ENCODE assay signal across 10 mouse cellular contexts in the genomic region with DNA sequence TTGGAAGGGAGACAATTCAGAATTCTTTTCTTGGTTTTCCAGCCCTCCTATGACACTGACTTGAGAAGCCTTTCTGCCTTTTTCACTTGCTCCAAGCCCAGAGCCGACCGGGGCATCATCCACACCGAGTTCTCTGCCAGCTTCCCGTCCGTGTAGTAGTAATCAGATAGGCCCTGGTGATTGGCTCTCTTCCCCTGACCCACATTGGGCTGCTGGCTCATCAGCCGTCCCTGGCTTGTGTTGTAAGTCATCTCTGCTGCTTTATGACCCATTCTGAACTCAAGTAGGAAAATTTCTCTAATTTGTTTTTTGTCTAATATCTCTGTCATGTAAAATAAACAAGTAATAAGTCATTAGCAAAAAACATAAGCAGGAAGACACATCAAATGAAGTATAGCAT.
DNase-seq lines count a peak whose midpoint lies in the region; ATAC-seq and TF ChIP-seq lines count a peak whose summit lies in the region.
"Had no signal": no experiment of that assay in that cellular context is flagged by ENCODE, and none has a peak within 500 bp of the region (broad histone marks: within the 10 kb centered on the region; RNA-seq: fewer than 3 reads in every experiment).

No protein-coding gene starts in this region.

- 39% methylated on average over 6 of the region's 6 CpGs for WGBS in lung, embryonic 14.5 days

- no peak overlapping the region for H3K4me3 ChIP-seq in lung, embryonic 14.5 days (ENCODE audit: low read depth, low read length)
- H3K4me3 ChIP-seq: layer of hippocampus, adult 2 months; lung, embryonic 15.5 days had no signal

- TF ChIP-seq CTCF in lung, embryonic 14.5 days (IDR thresholded peaks at IDR 0.05; ENCODE audit: low read depth), result no peak

- H3K36me3 ChIP-seq in lung, embryonic 14.5 days (ENCODE audit: insufficient read depth), result no peaks in the 10 kb centered on the region

- peaks cover 10% of the 10 kb centered on the region; the same call in 1 of the 2 replicates for H3K4me1 ChIP-seq in lung, embryonic 14.5 days (ENCODE audit: insufficient read depth)

- H3K4me2 ChIP-seq in lung, embryonic 14.5 days, result no peak overlapping the region
- H3K4me2 ChIP-seq: lung, embryonic 15.5 days had no signal

- H3K9ac ChIP-seq in lung, embryonic 14.5 days, result no peak overlapping the region
- H3K9ac ChIP-seq: lung, embryonic 15.5 days had no signal

- no peaks in the 10 kb centered on the region for H3K9me3 ChIP-seq in lung, embryonic 14.5 days (ENCODE audit: low read depth, low read length)
- H3K9me3 ChIP-seq: lung, embryonic 15.5 days had no signal

- ATAC-seq in lung, embryonic 14.5 days (ENCODE audit: insufficient read depth), result peak; percentile 60

- H3K27me3 ChIP-seq in lung, embryonic 14.5 days (ENCODE audit: insufficient read depth, low read length), result no peaks in the 10 kb centered on the region
- H3K27me3 ChIP-seq: lung, embryonic 15.5 days had no signal

- no peak overlapping the region for H3K27ac ChIP-seq in lung, embryonic 14.5 days (ENCODE audit: low read depth)
- H3K27ac ChIP-seq: layer of hippocampus, adult 2 months; lung, embryonic 15.5 days had no signal

- DNase-seq in lung, embryonic 14.5 days, result peak; percentile 46
- no peak for DNase-seq in lung, postnatal 25 days (ENCODE audit: low spot score)
- DNase-seq in brain, adult 2 months (ENCODE audit: low read depth, low spot score), result peak; percentile 83
- peak; percentile 56 to 75 for DNase-seq in cerebellum, postnatal 25 days
- peak; percentile 39 for DNase-seq in retina, postnatal 1 day
- DNase-seq in embryo, embryonic 10.5 days (ENCODE audit: low spot score), result no peak
- DNase-seq in right cerebral cortex, postnatal 25 days, result no peak
- DNase-seq: thymus, postnatal 25 days had no signal

Comparison
In these comparisons a context has a peak if more than half of its experiments do, and no peak if none do; other contexts are left out.
1. DNase-seq: peak in lung, embryonic 14.5 days (single experiment), brain, adult 2 months (single experiment), cerebellum, postnatal 25 days (2 of 2) and retina, postnatal 1 day (single experiment); none in lung, postnatal 25 days (single experiment), embryo, embryonic 10.5 days (single experiment) and right cerebral cortex, postnatal 25 days (single experiment).